Mouse (Mus musculus) embryo, embryonic 11 days (tissue): ENCODE measurements at regions not wholly inside any gene's neighbourhood (a gene's known extent, or its start where the extent isn't known, plus 50 kb on each side); places are given as distances from the start of the nearest gene placed in this dataset.
A peak's percentile ranks its signal among the peaks of the same experiment; 100 is the strongest.

Experiments
- DNase-seq: peaks from one replicate; pipeline ENCODE4 v3.0.0-alpha.2; 2015

GRCm38 (mm10) chr10:87999617-88000330 is 91.1 kb upstream of the Pmch start:
- peak; percentile 41 for DNase-seq

- no peak for DNase-seq
Measured at GRCm38 (mm10) chr10:88008679-88009078, 82.2 kb upstream of the Pmch start.

- DNase-seq, result no peak
Measured at GRCm38 (mm10) chr10:88010866-88011265, 80.0 kb upstream of the Pmch start.

GRCm38 (mm10) chr10:88031978-88032377 is 58.9 kb upstream of the Pmch start:
- DNase-seq, result no peak
